Comparison of ENCODE assay signal across 10 mouse cellular contexts in the genomic region with DNA sequence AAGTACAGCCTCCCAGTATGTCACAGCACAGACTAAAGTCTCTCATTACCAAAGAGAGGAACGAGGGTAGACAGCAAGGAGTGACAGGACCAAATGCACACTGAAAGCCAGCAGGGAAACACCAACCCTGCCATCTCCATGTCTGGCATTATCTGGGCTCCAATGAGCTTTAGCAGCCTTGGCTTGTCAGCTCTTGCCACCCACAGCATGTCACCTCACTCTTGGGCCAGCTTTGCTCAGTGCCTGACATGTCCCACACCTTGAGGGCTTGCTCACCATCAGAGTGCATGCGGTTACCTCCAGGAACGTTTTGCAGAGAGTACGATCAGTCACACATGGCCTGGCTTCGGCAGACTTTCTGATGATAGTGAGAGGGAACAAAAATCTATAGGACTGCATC. TPM values are rescaled to one million over a fixed set of nuclear protein-coding genes. Genes with fewer than 3 reads are reported as not detected.
DNase-seq lines count a peak whose midpoint lies in the region; ATAC-seq and TF ChIP-seq lines count a peak whose summit lies in the region.
"Not testable (repeated sequence)": the region's sequence is repeated elsewhere in the genome, so short reads cannot be mapped to it uniquely, and the experiment has no call there.
"Had no signal": no experiment of that assay in that cellular context is flagged by ENCODE, and none has a peak within 500 bp of the region (broad histone marks: within the 10 kb centered on the region; RNA-seq: fewer than 3 reads in every experiment).

No protein-coding gene starts in this region.

- H3K4me2 ChIP-seq in forebrain, postnatal 0 days (ENCODE audit: low read depth): not testable (repeated sequence)

- H3K36me3 ChIP-seq in forebrain, postnatal 0 days (ENCODE audit: insufficient read depth): not testable (repeated sequence)

- not testable (repeated sequence) for H3K4me1 ChIP-seq in cortical plate, adult 2 months (ENCODE audit: control insufficient read depth, insufficient read depth, low read length); forebrain, postnatal 0 days (ENCODE audit: insufficient read depth)

- not testable (repeated sequence) for TF ChIP-seq POLR2A in cortical plate, adult 2 months (IDR thresholded peaks at IDR 0.05; ENCODE audit: extremely low read depth, insufficient read depth, low read length)

- WGBS in forebrain, postnatal 0 days: 86% methylated on average over 5 of the region's 5 CpGs

- H3K27me3 ChIP-seq in forebrain, postnatal 0 days (ENCODE audit: insufficient read depth, low read length): not testable (repeated sequence)

- not testable (repeated sequence) for H3K9ac ChIP-seq in forebrain, postnatal 0 days

- intact Hi-C loops in left cerebral cortex, postnatal 4 days (cut with DNase I): not testable (repeated sequence)

- H3K4me3 ChIP-seq in cortical plate, adult 2 months (ENCODE audit: insufficient read depth, low read length); forebrain, postnatal 0 days (ENCODE audit: low read depth, low read length): not testable (repeated sequence)

- TF ChIP-seq CTCF in cortical plate, adult 2 months (IDR thresholded peaks at IDR 0.05; ENCODE audit: extremely low read depth, insufficient read depth, low read length); forebrain, postnatal 0 days (IDR thresholded peaks at IDR 0.05; ENCODE audit: low read depth): not testable (repeated sequence)

- DNase-seq in cerebellum, postnatal 10 days: peak; percentile 38 to 53
- DNase-seq in cerebellum, postnatal 14 days: peak; percentile 34 to 50
- not testable (repeated sequence) for DNase-seq in forebrain, postnatal 0 days
- DNase-seq in heart, adult 11 months: peak; percentile 77
- peak; percentile 2 for DNase-seq in left cerebral cortex, postnatal 4 days

- not testable (repeated sequence) for H3K9me3 ChIP-seq in forebrain, postnatal 0 days (ENCODE audit: low read length)

- 0 out of 2 replicates have a peak overlapping the region, but pooled peaks have one; percentile 59 for H3K27ac ChIP-seq in cortical plate, adult 2 months (ENCODE audit: insufficient read depth, low read length)
- not testable (repeated sequence) for H3K27ac ChIP-seq in forebrain, postnatal 0 days (ENCODE audit: low read depth, low read length)

- peak; percentile 32; the same call in 1 of the 2 replicates for ATAC-seq in forebrain, postnatal 0 days
- peak; percentile 20 for ATAC-seq in frontal cortex, adult (ENCODE audit: low TSS enrichment)

RNA-seq across cellular contexts. Expression of a gene that starts 35.0 kb away (rescaled TPM):
- polyA plus RNA-seq in cortical plate, adult 2 months (2012; rRNA removed): 3.4 and 3.5 TPM in 2 replicates
- total RNA-seq in forebrain, postnatal 0 days (2014; rRNA removed): not detected in 2 replicates
- 0.35 and 0.36 TPM in 2 replicates for polyA plus RNA-seq in forebrain, postnatal 0 days (2015; fragmentation: Nextera tagmentation; extraction: Ambion mirVana)
- total RNA-seq in left cerebral cortex, postnatal 4 days (2021): under 1 TPM in 1 of 2 experiments, not detected in 1; 0.78 TPM
- total RNA-seq: CH12.LX had no signal
- polyA plus RNA-seq: C2C12, G1E had no signal

RNA-seq across cellular contexts. Expression of a gene that starts 57.0 kb away (rescaled TPM):
- 69.6 and 70.2 TPM in 2 replicates for polyA plus RNA-seq in cortical plate, adult 2 months (2012; rRNA removed)
- 14.8 and 16.6 TPM in 2 replicates for total RNA-seq in forebrain, postnatal 0 days (2014; rRNA removed)
- 26.3 and 26.8 TPM in 2 replicates for polyA plus RNA-seq in forebrain, postnatal 0 days (2015; fragmentation: Nextera tagmentation; extraction: Ambion mirVana)
- total RNA-seq in left cerebral cortex, postnatal 4 days (2021): 10 to 100 TPM; 13.4 to 13.7 TPM
